Mouse (Mus musculus) ES-E14 (cell line): ENCODE measurements around the gene Osbpl6.

ENCODE experiments used
- HCFC1 ChIP-seq: IDR thresholded peaks from 2 replicates; pipeline ENCODE4 v1.6.1; 2012; ENCODE audit warnings: low read length, inconsistent platforms, borderline replicate concordance; ENCODE audit not compliant: insufficient read depth
- MAFK ChIP-seq: IDR thresholded peaks from 2 replicates; pipeline ENCODE4 v1.6.1; 2014; ENCODE audit warnings: mild to moderate bottlenecking, low read depth, low read length, inconsistent platforms; ENCODE audit not compliant: insufficient read depth
- ZC3H11A ChIP-seq: IDR thresholded peaks from 2 replicates; pipeline ENCODE4 v1.6.1; 2012; ENCODE audit warnings: low read depth, mild to moderate bottlenecking, inconsistent platforms, low read length, borderline replicate concordance
- ZNF384 ChIP-seq: IDR thresholded peaks from 2 replicates; pipeline ENCODE4 v1.6.1; 2012; ENCODE audit warnings: low read depth, low read length, inconsistent platforms

DNA sequence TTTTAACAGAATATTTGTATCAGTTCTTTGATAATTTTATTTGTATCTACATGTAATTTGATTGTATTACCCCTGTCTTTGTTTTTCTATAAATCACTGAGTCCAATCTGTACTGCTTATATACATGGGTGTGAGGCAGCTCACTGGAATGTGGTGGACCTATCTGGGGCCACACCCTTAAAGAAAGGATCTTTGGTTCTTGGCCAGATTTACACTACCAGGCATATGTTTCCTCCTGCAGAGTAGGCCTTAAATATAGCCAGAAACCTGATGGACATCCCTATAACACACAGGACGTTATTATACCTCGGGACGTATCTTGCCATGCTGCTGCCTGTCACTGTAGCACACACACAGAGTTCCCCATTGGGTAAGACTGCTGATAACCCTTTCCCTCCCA is 205.7 kb downstream of the Osbpl6 start:
- TF ChIP-seq MAFK = no peak
- TF ChIP-seq ZC3H11A = no peak
- TF ChIP-seq HCFC1 = no peak
- no peak for TF ChIP-seq ZNF384
